Mouse (Mus musculus): ENCODE measurements around the gene Pip4k2b. TPM values are rescaled to one million over a fixed set of nuclear protein-coding genes. Genes with fewer than 3 reads are reported as not detected.
A peak's percentile ranks its signal among the peaks of the same experiment; 100 is the strongest.

Pip4k2b gene
- polyA plus RNA-seq, 1 experiment from 2014 or later: 4.0 TPM

DNA sequence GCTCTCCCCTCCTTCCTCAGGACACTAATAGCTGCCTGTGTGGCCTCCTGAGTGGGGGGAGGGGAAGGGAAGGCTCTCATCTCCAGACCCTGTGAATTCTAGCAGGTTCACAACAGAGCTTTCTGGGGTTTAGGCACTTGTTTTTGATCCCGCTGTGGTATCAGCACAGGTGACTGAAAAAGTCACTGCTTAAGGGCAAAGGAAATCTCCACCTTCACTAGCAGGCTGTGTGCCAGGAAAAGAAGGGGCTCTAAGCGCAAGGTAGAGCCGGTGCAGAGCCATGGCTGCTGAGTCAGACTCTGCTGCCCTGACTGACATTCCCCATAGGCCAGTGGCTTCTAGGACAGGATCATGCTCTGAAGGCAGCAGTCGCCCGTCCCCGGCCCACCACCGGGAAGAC, 15.8 kb downstream of the Pip4k2b start:
- Histone ChIP-seq H3K27me3 (no peaks in the 10 kb centered on the region), H3K36me3 (peaks cover 82% of the 10 kb centered on the region), H3K9ac (no peak overlapping the region), H3K4me2 (no peak overlapping the region), H3K27ac (replicated peaks) (no peak overlapping the region), H3K4me3 (no peak overlapping the region), H3K4me1 (replicated peaks) (no peaks in the 10 kb centered on the region; the same call in 1 of the 2 replicates), H3K9me3 (no peaks in the 10 kb centered on the region)
- 88% methylated on average over 7 of the region's 7 CpGs for WGBS
- ATAC-seq (ENCODE audit: low FRiP score, low read depth): no peak

DNA sequence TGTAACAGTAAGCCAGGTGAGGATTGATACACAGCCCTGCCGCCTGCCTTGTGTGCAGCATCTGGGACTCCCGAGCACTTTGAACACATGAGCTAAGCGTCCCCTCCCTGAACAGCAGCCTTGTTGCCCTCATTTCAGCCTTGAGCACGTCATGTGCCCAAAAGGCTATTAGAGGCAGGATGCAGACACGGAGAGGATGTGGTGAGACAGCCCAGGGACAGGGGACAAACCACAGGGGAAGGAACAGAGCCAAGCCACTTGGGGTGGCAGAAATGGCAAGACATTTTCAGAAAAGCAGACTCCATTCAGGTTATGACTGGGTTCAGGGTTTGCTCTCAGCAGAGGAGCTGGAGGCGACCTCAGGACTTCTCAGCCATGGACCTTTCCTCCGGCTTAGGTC, 16.2 kb downstream of the Pip4k2b start:
- Histone ChIP-seq H3K9ac (no peak overlapping the region), H3K9me3 (no peaks in the 10 kb centered on the region), H3K27ac (replicated peaks) (no peak overlapping the region), H3K4me1 (replicated peaks) (no peaks in the 10 kb centered on the region), H3K4me2 (no peak overlapping the region), H3K27me3 (no peaks in the 10 kb centered on the region), H3K4me3 (no peak overlapping the region), H3K36me3 (peaks cover 86% of the 10 kb centered on the region)
- ATAC-seq (ENCODE audit: low FRiP score, low read depth): no peak
- 88% methylated on average over 7 of the region's 7 CpGs for WGBS

- Histone ChIP-seq H3K4me3 (no peak overlapping the region), H3K4me1 (replicated peaks) (no peaks in the 10 kb centered on the region), H3K27me3 (no peaks in the 10 kb centered on the region), H3K27ac (replicated peaks) (no peak overlapping the region), H3K36me3 (peaks cover 94% of the 10 kb centered on the region), H3K4me2 (no peak overlapping the region), H3K9me3 (no peaks in the 10 kb centered on the region), H3K9ac (no peak overlapping the region)
- WGBS: 89% methylated on average over 7 of the region's 7 CpGs
- ATAC-seq (ENCODE audit: low FRiP score, low read depth): no peak
Observed at GRCm38 (mm10) chr11:97723709-97724108, 20.8 kb downstream of the Pip4k2b start.

DNA sequence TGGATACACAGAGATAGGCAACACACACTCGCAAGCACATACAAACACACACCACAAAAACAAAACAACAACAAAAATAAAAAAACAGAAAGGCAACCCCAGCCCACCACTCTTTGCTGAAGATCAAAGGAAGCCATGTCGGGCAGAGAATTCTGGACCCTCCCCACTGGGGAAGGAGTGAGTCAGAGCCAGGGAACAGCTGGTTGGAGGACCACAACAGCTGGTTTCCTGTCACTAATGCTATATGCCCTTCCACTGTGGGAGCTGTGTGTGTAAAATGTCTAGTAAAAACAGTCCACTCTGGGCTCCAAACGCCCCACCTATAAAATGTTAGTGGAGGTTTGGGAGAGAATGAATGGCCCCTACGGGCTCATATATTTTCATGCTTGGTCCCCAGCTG, 23.2 kb downstream of the Pip4k2b start:
- Histone ChIP-seq H3K9ac (no peak overlapping the region), H3K4me1 (replicated peaks) (no peaks in the 10 kb centered on the region), H3K4me2 (no peak overlapping the region), H3K27ac (replicated peaks) (no peak overlapping the region), H3K27me3 (no peaks in the 10 kb centered on the region), H3K4me3 (no peak overlapping the region), H3K36me3 (peaks cover 90% of the 10 kb centered on the region), H3K9me3 (no peaks in the 10 kb centered on the region)
- WGBS: 94% methylated on average over 4 of the region's 4 CpGs
- ATAC-seq (ENCODE audit: low FRiP score, low read depth): no peak

DNA sequence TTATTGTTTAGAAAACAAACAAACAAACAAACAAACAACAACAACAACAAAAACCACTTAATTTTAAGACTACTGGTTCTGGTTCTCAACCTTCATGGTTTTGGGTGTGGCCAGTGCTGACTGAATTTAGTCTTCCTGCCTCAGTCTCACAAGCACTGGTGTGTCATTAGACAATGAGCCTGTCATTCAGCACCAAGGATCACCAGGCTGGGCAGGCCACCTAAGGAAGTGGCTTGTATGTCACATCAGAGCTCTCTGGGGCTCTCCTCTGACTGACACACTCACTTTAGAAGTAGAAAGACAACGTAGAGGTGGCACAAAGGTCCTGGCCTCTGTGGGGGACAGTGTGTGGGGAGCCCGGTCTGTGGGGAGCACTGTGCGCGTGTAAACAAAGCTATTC, 25.5 kb downstream of the Pip4k2b start:
- no peak overlapping the region for H3K27ac ChIP-seq (replicated peaks)
- peaks cover 72% of the 10 kb centered on the region for H3K36me3 ChIP-seq
- no peak overlapping the region for H3K9ac ChIP-seq
- H3K27me3 ChIP-seq: no peaks in the 10 kb centered on the region
- no peak overlapping the region for H3K4me2 ChIP-seq
- ATAC-seq (ENCODE audit: low FRiP score, low read depth): no peak
- no peaks in the 10 kb centered on the region for H3K4me1 ChIP-seq (replicated peaks)
- no peaks in the 10 kb centered on the region for H3K9me3 ChIP-seq
- no peak overlapping the region for H3K4me3 ChIP-seq
- WGBS: 88% methylated on average over 4 of the region's 4 CpGs

DNA sequence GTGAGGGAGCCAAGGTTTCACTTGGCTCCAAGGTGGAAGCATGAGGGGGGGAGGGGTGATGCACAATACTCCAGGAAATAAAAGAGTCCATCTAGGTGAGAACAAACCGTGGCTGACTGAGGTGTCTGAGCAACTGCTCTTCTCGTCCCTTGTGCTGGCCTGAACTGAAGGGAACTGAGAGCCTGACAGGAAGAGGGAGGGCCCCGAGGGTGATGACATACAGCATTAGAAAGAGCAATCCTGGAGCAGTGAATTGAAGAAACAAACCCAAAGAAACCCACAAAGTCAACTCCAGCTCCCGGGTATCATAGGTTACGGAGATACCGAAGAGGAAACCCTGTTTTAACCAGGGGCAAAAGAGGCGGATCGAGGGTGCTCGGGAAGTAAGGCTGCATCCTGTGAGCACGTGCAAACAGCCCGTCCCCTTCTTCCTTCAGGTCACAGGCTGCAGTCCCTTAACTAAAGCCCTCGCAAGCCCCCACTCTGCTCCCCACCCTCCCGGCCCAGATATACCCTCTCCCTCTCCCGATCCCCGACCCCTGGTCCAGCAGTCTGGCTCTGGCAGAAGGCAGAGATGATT, 26.1 kb downstream of the Pip4k2b start:
- H3K9ac ChIP-seq: no peak overlapping the region
- peaks cover 72% of the 10 kb centered on the region for H3K36me3 ChIP-seq
- H3K9me3 ChIP-seq: no peaks in the 10 kb centered on the region
- H3K27me3 ChIP-seq: no peaks in the 10 kb centered on the region
- no peak overlapping the region for H3K4me2 ChIP-seq
- ATAC-seq (ENCODE audit: low FRiP score, low read depth): no peak
- no peak overlapping the region for H3K27ac ChIP-seq (replicated peaks)
- H3K4me3 ChIP-seq: no peak overlapping the region
- no peaks in the 10 kb centered on the region for H3K4me1 ChIP-seq (replicated peaks)
- 87% methylated on average over 15 of the region's 15 CpGs for WGBS

DNA sequence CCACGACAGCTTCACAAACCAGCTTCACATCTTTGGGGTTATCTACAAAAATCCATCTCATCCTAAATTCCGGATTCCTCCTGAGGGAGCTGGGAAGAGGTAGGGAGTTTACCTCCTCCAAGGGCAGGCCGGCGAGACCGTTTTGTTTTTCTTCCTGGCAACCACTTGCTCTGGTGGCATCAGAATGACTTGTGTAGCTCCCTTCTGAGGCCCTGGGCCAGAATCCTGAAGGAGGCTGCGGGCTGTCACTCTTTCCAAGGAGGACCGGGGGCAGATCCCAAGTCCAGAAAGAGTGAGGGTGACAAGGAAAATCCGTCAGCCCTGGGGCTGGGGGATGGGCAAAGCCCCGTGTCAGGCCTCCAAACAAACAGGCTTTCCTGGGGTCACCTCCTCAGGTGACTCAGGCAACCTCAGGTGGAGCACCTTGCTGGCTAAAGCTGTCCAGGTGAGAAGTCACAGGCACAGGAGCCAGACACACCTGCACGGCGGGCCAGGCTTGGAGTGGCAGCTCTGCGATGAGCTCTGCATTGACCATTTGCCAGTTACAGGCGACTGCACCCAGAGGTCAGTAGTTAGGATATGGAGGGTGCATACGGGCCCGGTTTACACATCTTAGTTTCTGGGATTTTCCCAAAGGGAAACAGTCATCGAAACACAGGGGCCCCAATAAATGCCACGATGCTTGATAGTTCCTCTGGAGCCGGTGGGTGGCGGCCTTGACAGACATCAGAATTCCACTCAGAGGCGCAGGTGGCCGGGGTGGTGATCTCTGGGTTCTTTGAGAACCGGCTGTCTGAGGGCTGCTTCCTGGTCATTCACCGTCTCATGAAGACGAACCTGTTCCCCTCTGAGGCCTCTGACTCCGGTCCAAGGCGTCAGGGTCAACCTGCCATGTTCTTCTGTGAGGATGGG, 26.9 kb downstream of the Pip4k2b start:
- Histone ChIP-seq H3K4me3 (no peak overlapping the region), H3K27ac (replicated peaks) (no peak overlapping the region), H3K4me2 (no peak overlapping the region), H3K9ac (no peak overlapping the region), H3K4me1 (replicated peaks) (no peaks in the 10 kb centered on the region), H3K36me3 (peaks cover 73% of the 10 kb centered on the region), H3K9me3 (no peaks in the 10 kb centered on the region), H3K27me3 (no peaks in the 10 kb centered on the region)
- WGBS: 90% methylated on average over 26 of the region's 26 CpGs
- ATAC-seq (ENCODE audit: low FRiP score, low read depth): no peak

DNA sequence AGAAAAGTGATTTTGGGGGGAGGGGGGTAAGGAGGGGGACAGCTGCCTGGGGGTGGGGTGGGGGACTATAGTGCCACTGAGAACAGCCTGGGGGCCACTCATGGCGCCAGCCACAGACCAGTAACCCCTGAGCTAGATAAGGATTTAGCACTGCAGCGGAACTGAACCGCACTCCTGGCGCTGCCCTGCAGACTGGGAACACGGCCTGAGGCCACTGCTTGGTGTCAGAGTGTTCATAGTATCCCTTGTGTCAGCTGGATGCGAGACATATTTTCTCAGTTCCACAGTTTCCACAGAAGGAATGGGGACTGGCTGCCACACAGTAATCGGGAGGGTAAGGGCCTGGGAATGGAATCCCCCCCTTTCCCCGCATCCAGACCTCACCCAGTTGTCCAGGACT, 28.5 kb downstream of the Pip4k2b start:
- Histone ChIP-seq H3K4me2 (no peak overlapping the region), H3K27ac (replicated peaks) (no peak overlapping the region), H3K36me3 (peaks cover 66% of the 10 kb centered on the region), H3K4me1 (replicated peaks) (no peaks in the 10 kb centered on the region), H3K4me3 (no peak overlapping the region), H3K9ac (no peak overlapping the region), H3K9me3 (no peaks in the 10 kb centered on the region), H3K27me3 (no peaks in the 10 kb centered on the region)
- 94% methylated on average over 8 of the region's 8 CpGs for WGBS
- ATAC-seq (ENCODE audit: low FRiP score, low read depth): no peak

DNA sequence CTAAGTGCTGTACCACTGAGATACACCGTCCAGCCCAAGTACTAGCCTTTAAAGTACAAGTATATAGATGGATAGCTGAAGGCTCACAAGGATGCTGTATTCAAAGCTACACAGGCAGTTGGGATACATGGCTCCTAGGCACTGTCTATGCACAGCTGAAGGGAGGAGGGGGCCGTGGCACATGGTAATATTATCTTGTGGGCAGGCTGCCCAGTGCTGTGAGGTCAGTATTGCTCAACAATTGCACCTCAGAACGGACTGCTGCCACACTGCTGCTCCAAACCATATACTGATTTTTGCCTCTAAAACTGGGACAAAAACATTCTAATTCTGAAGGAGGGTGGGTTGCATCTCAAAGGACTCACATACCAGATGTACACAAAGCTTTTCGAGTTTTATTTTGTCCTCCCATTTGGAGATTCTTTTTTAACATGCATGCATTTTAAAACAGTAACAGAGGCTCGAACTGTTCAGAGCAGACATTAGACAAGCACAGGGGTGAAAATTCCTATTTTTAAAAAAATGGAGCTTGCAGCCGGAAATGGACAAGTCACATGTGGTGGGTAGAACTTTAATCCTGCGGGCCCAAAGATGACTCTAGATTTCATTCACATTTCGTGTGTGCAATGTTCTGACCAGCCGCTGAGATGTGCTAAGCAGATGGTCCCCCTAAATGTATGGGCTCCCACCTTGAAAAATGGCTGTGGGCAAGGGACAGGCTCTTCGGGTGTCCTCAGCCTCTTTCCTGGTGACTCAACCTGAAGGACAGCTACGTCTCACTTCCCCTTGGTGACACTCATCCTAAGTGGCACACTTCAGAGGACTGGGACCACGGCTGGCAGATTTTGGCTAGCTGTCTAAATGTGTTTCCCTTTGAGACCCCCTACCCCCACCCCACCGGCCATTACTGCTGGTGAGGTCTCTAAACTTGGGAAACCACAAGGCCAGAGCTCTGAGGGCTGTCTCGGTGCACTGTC, 29.4 kb downstream of the Pip4k2b start:
- Histone ChIP-seq H3K4me2 (no peak overlapping the region), H3K27me3 (no peaks in the 10 kb centered on the region), H3K4me1 (replicated peaks) (no peaks in the 10 kb centered on the region), H3K27ac (replicated peaks) (no peak overlapping the region), H3K4me3 (no peak overlapping the region), H3K36me3 (peaks cover 57% of the 10 kb centered on the region), H3K9me3 (no peaks in the 10 kb centered on the region), H3K9ac (no peak overlapping the region)
- 0 out of 2 replicates have a peak, but pooled peaks have one; percentile 10 for ATAC-seq (ENCODE audit: low FRiP score, low read depth)
- 90% methylated on average over 14 of the region's 14 CpGs for WGBS

GRCm38 (mm10) chr11:97714356-97714755, 30.1 kb downstream of the Pip4k2b start:
- no peak for ATAC-seq (ENCODE audit: low FRiP score, low read depth)
- peaks cover 50% of the 10 kb centered on the region for H3K36me3 ChIP-seq

GRCm38 (mm10) chr11:97713896-97714295, 30.6 kb downstream of the Pip4k2b start:
- no peaks in the 10 kb centered on the region for H3K4me1 ChIP-seq (replicated peaks)
- H3K27me3 ChIP-seq: no peaks in the 10 kb centered on the region
- H3K9ac ChIP-seq: no peak overlapping the region
- no peak for ATAC-seq (ENCODE audit: low FRiP score, low read depth)
- H3K9me3 ChIP-seq: no peaks in the 10 kb centered on the region
- 83% methylated on average over 8 of the region's 8 CpGs for WGBS
- peaks cover 47% of the 10 kb centered on the region for H3K36me3 ChIP-seq
- no peak overlapping the region for H3K4me2 ChIP-seq
- H3K4me3 ChIP-seq: no peak overlapping the region
- no peak overlapping the region for H3K27ac ChIP-seq (replicated peaks)

More at GRCm38 (mm10) chr11:97714356-97714755, 30.1 kb downstream of the Pip4k2b start:
- H3K27ac ChIP-seq (replicated peaks): no peak overlapping the region
- no peak overlapping the region for H3K4me2 ChIP-seq
- H3K9ac ChIP-seq: no peak overlapping the region
- 94% methylated on average over 3 of the region's 3 CpGs for WGBS
- no peaks in the 10 kb centered on the region for H3K27me3 ChIP-seq
- H3K4me3 ChIP-seq: no peak overlapping the region
- H3K9me3 ChIP-seq: no peaks in the 10 kb centered on the region
- no peaks in the 10 kb centered on the region for H3K4me1 ChIP-seq (replicated peaks)

DNA sequence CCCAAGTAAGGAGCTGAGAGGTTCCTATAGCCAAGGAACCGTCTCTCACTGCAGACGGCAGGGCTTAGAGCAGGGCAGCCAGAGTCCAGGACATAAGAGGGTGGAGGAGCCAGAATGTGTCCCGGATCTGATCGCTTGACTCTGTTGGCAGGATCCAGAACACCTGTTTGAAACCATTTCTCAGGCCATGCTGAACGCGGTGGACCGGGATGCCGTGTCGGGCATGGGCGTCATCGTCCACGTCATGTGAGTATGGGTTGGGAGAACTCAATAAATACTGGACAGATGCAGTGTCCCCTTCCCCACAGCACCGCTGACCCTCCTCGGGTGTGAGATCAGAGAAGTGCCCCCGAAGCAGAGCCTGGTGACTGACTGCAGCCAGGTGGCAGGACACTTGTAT, 32.2 kb downstream of the Pip4k2b start:
- H3K36me3 ChIP-seq: peaks cover 40% of the 10 kb centered on the region

More for the DNA sequence above, 32.2 kb downstream of the Pip4k2b start:
- Histone ChIP-seq H3K4me3 (no peak overlapping the region), H3K4me2 (no peak overlapping the region), H3K27me3 (no peaks in the 10 kb centered on the region), H3K9ac (no peak overlapping the region), H3K9me3 (no peaks in the 10 kb centered on the region), H3K27ac (replicated peaks) (no peak overlapping the region), H3K4me1 (replicated peaks) (no peaks in the 10 kb centered on the region)
- WGBS: 95% methylated on average over 15 of the region's 15 CpGs
- no peak for ATAC-seq (ENCODE audit: low FRiP score, low read depth)
